Mouse (Mus musculus): ENCODE results near the gene Pnldc1. TPM values are rescaled to one million over a fixed set of nuclear protein-coding genes. Genes with fewer than 3 reads are reported as not detected.
A peak's percentile ranks its signal among the peaks of the same experiment; 100 is the strongest.
"Not testable (repeated sequence)": the region's sequence is repeated elsewhere in the genome, so short reads cannot be mapped to it uniquely, and the experiment has no call there.

Gene Pnldc1
- polyA plus RNA-seq, 1 experiment from 2014 or later = 1.0 TPM

GRCm38 (mm10) chr17:12939377-12940148 is 29.5 kb upstream of the Pnldc1 start:
- not testable (repeated sequence) for H3K27me3 ChIP-seq (ENCODE audit: control insufficient read depth, insufficient read depth, low read length); H3K9ac ChIP-seq (ENCODE audit: low read depth, low read length); DNase-seq (ENCODE audit: low spot score); H3K4me1 ChIP-seq (replicated peaks; ENCODE audit: control insufficient read depth, insufficient read depth, low read length); H3K9me3 ChIP-seq (ENCODE audit: control insufficient read depth, low read length); H3K27ac ChIP-seq (ENCODE audit: low read depth, low read length); H3K36me3 ChIP-seq (ENCODE audit: control insufficient read depth, insufficient read depth, low read length); H3K4me3 ChIP-seq (ENCODE audit: low read depth, low read length)
- 55% methylated on average over 2 of the region's 12 CpGs for WGBS
- H3K4me2 ChIP-seq (replicated peaks; ENCODE audit: low read depth, low read length) = peak overlapping the region; percentile 39
- peak; percentile 55; the same call in 1 of the 2 replicates for ATAC-seq (ENCODE audit: low FRiP score)

GRCm38 (mm10) chr17:12938077-12938476 is 28.0 kb upstream of the Pnldc1 start:
- DNase-seq (ENCODE audit: low spot score) (no peak), ATAC-seq (ENCODE audit: low FRiP score) (no peak)
- H3K36me3 ChIP-seq (ENCODE audit: control insufficient read depth, insufficient read depth, low read length) = no peaks in the 10 kb centered on the region
- H3K4me1 ChIP-seq (replicated peaks; ENCODE audit: control insufficient read depth, insufficient read depth, low read length) = 0 out of 2 replicates have a peak, but pooled peaks cover 2% of the 10 kb centered on the region
- no peak overlapping the region for H3K4me2 ChIP-seq (replicated peaks; ENCODE audit: low read depth, low read length)
- H3K9me3 ChIP-seq (ENCODE audit: control insufficient read depth, low read length) = no peaks in the 10 kb centered on the region
- H3K27ac ChIP-seq (ENCODE audit: low read depth, low read length) = no peak overlapping the region
- no peaks in the 10 kb centered on the region for H3K27me3 ChIP-seq (ENCODE audit: control insufficient read depth, insufficient read depth, low read length)
- WGBS = 51% methylated on average over 2 of the region's 2 CpGs
- no peak overlapping the region for H3K9ac ChIP-seq (ENCODE audit: low read depth, low read length)
- no peak overlapping the region for H3K4me3 ChIP-seq (ENCODE audit: low read depth, low read length)

GRCm38 (mm10) chr17:12937412-12937970 is 27.5 kb upstream of the Pnldc1 start:
- Histone ChIP-seq H3K9ac (ENCODE audit: low read depth, low read length) (no peak overlapping the region), H3K27ac (ENCODE audit: low read depth, low read length) (no peak overlapping the region), H3K9me3 (ENCODE audit: control insufficient read depth, low read length) (no peaks in the 10 kb centered on the region), H3K4me2 (replicated peaks; ENCODE audit: low read depth, low read length) (no peak overlapping the region), H3K36me3 (ENCODE audit: control insufficient read depth, insufficient read depth, low read length) (no peaks in the 10 kb centered on the region), H3K4me1 (replicated peaks; ENCODE audit: control insufficient read depth, insufficient read depth, low read length) (0 out of 2 replicates have a peak, but pooled peaks cover 2% of the 10 kb centered on the region), H3K4me3 (ENCODE audit: low read depth, low read length) (no peak overlapping the region), H3K27me3 (ENCODE audit: control insufficient read depth, insufficient read depth, low read length) (no peaks in the 10 kb centered on the region)
- no peak for ATAC-seq (ENCODE audit: low FRiP score)
- WGBS = 84% methylated on average over 2 of the region's 2 CpGs
- no peak for DNase-seq (ENCODE audit: low spot score)

- Histone ChIP-seq H3K36me3 (ENCODE audit: control insufficient read depth, insufficient read depth, low read length) (no peaks in the 10 kb centered on the region), H3K4me3 (ENCODE audit: low read depth, low read length) (no peak overlapping the region), H3K4me2 (replicated peaks; ENCODE audit: low read depth, low read length) (no peak overlapping the region), H3K27ac (ENCODE audit: low read depth, low read length) (no peak overlapping the region), H3K27me3 (ENCODE audit: control insufficient read depth, insufficient read depth, low read length) (no peaks in the 10 kb centered on the region), H3K4me1 (replicated peaks; ENCODE audit: control insufficient read depth, insufficient read depth, low read length) (0 out of 2 replicates have a peak, but pooled peaks cover 2% of the 10 kb centered on the region), H3K9me3 (ENCODE audit: control insufficient read depth, low read length) (no peaks in the 10 kb centered on the region), H3K9ac (ENCODE audit: low read depth, low read length) (no peak overlapping the region)
- ATAC-seq (ENCODE audit: low FRiP score) = no peak
- DNase-seq (ENCODE audit: low spot score) = no peak
- WGBS = 84% methylated on average over 4 of the region's 4 CpGs
These were observed 25.7 kb upstream of the Pnldc1 start for GRCm38 (mm10) chr17:12935719-12936118.

- 85% methylated on average over 5 of the region's 5 CpGs for WGBS
- ATAC-seq (ENCODE audit: low FRiP score); H3K27me3 ChIP-seq (ENCODE audit: control insufficient read depth, insufficient read depth, low read length); H3K4me1 ChIP-seq (replicated peaks; ENCODE audit: control insufficient read depth, insufficient read depth, low read length); H3K27ac ChIP-seq (ENCODE audit: low read depth, low read length); H3K36me3 ChIP-seq (ENCODE audit: control insufficient read depth, insufficient read depth, low read length); H3K4me3 ChIP-seq (ENCODE audit: low read depth, low read length); H3K9me3 ChIP-seq (ENCODE audit: control insufficient read depth, low read length); H3K4me2 ChIP-seq (replicated peaks; ENCODE audit: low read depth, low read length); H3K9ac ChIP-seq (ENCODE audit: low read depth, low read length); DNase-seq (ENCODE audit: low spot score): not testable (repeated sequence)
These were observed 21.5 kb upstream of the Pnldc1 start for GRCm38 (mm10) chr17:12931576-12931975.

GRCm38 (mm10) chr17:12925703-12926180 is 15.7 kb upstream of the Pnldc1 start:
- ATAC-seq (ENCODE audit: low FRiP score) = no peak

GRCm38 (mm10) chr17:12925001-12925400 is 15.0 kb upstream of the Pnldc1 start:
- H3K27me3 ChIP-seq (ENCODE audit: control insufficient read depth, insufficient read depth, low read length) = no peaks in the 10 kb centered on the region
- 93% methylated on average over 3 of the region's 3 CpGs for WGBS
- no peak for DNase-seq (ENCODE audit: low spot score)
- no peak overlapping the region for H3K27ac ChIP-seq (ENCODE audit: low read depth, low read length)
- no peaks in the 10 kb centered on the region for H3K9me3 ChIP-seq (ENCODE audit: control insufficient read depth, low read length)
- H3K4me3 ChIP-seq (ENCODE audit: low read depth, low read length) = no peak overlapping the region
- no peak overlapping the region for H3K4me2 ChIP-seq (replicated peaks; ENCODE audit: low read depth, low read length)
- H3K9ac ChIP-seq (ENCODE audit: low read depth, low read length) = no peak overlapping the region
- ATAC-seq (ENCODE audit: low FRiP score) = no peak
- no peaks in the 10 kb centered on the region for H3K4me1 ChIP-seq (replicated peaks; ENCODE audit: control insufficient read depth, insufficient read depth, low read length)
- peaks cover 26% of the 10 kb centered on the region for H3K36me3 ChIP-seq (ENCODE audit: control insufficient read depth, insufficient read depth, low read length)

More at GRCm38 (mm10) chr17:12925703-12926180, 15.7 kb upstream of the Pnldc1 start:
- no peaks in the 10 kb centered on the region for H3K27me3 ChIP-seq (ENCODE audit: control insufficient read depth, insufficient read depth, low read length)
- DNase-seq (ENCODE audit: low spot score) = no peak
- 90% methylated on average over 8 of the region's 8 CpGs for WGBS
- peaks cover 24% of the 10 kb centered on the region for H3K36me3 ChIP-seq (ENCODE audit: control insufficient read depth, insufficient read depth, low read length)
- H3K9ac ChIP-seq (ENCODE audit: low read depth, low read length) = no peak overlapping the region
- no peak overlapping the region for H3K27ac ChIP-seq (ENCODE audit: low read depth, low read length)
- no peaks in the 10 kb centered on the region for H3K9me3 ChIP-seq (ENCODE audit: control insufficient read depth, low read length)
- H3K4me2 ChIP-seq (replicated peaks; ENCODE audit: low read depth, low read length) = no peak overlapping the region
- no peak overlapping the region for H3K4me3 ChIP-seq (ENCODE audit: low read depth, low read length)
- no peaks in the 10 kb centered on the region for H3K4me1 ChIP-seq (replicated peaks; ENCODE audit: control insufficient read depth, insufficient read depth, low read length)

- peaks cover 27% of the 10 kb centered on the region for H3K36me3 ChIP-seq (ENCODE audit: control insufficient read depth, insufficient read depth, low read length)
- 97% methylated on average over 1 of the region's 1 CpGs for WGBS
These were observed 11.0 kb upstream of the Pnldc1 start for GRCm38 (mm10) chr17:12921073-12921472.

More at GRCm38 (mm10) chr17:12921073-12921472, 11.0 kb upstream of the Pnldc1 start:
- H3K4me2 ChIP-seq (replicated peaks; ENCODE audit: low read depth, low read length) = no peak overlapping the region
- H3K9me3 ChIP-seq (ENCODE audit: control insufficient read depth, low read length) = no peaks in the 10 kb centered on the region
- no peak overlapping the region for H3K4me3 ChIP-seq (ENCODE audit: low read depth, low read length)
- ATAC-seq (ENCODE audit: low FRiP score) (no peak), DNase-seq (ENCODE audit: low spot score) (no peak)
- no peaks in the 10 kb centered on the region for H3K4me1 ChIP-seq (replicated peaks; ENCODE audit: control insufficient read depth, insufficient read depth, low read length)
- H3K27me3 ChIP-seq (ENCODE audit: control insufficient read depth, insufficient read depth, low read length) = no peaks in the 10 kb centered on the region
- H3K27ac ChIP-seq (ENCODE audit: low read depth, low read length) = no peak overlapping the region
- H3K9ac ChIP-seq (ENCODE audit: low read depth, low read length) = no peak overlapping the region
